Mouse (Mus musculus) MEL (cell line): ENCODE results near the gene Tmem120a. TPM values are rescaled to one million over a fixed set of nuclear protein-coding genes. Genes with fewer than 3 reads are reported as not detected.

Source experiments
- DNase-seq: peaks from one replicate; pipeline ENCODE4 v3.0.0; 2011; ENCODE audit warnings: low read depth, low spot score
- H3K27ac ChIP-seq: 2 replicates; pipeline ENCODE4 v1.5.1; 2012; ENCODE audit warnings: low read depth, mild to moderate bottlenecking, control low read depth, low read length, moderate library complexity; ENCODE audit not compliant: control insufficient read depth
- H3K27me3 ChIP-seq, 2 experiments: fragments of 150-350 bp in 1 of 2; sonication (generic) in 1 of 2; 2 replicates each; pipeline ENCODE4 v1.6.1; 2012; ENCODE audit warnings: low read length in 2 of 2, mild to moderate bottlenecking in 2 of 2, improper control_type of control experiment in 1 of 2, moderate library complexity in 1 of 2; ENCODE audit not compliant: insufficient read depth in 2 of 2, control insufficient read depth in 1 of 2
- H3K36me3 ChIP-seq, 2 experiments: 2 replicates each; pipeline ENCODE4 v1.6.1; 2012 to 2014; ENCODE audit warnings: low read length in 2 of 2, improper control_type of control experiment in 1 of 2, inconsistent platforms in 1 of 2, mild to moderate bottlenecking in 1 of 2; ENCODE audit not compliant: insufficient read depth in 2 of 2, control insufficient read depth in 1 of 2
- H3K4me1 ChIP-seq, 2 experiments: fragments of 150-350 bp in 1 of 2; sonication (generic) in 1 of 2; 2 replicates each; pipeline ENCODE4 v1.6.1; 2012; ENCODE audit warnings: low read length in 2 of 2, improper control_type of control experiment in 1 of 2, mild to moderate bottlenecking in 1 of 2; ENCODE audit not compliant: insufficient read depth in 2 of 2, control insufficient read depth in 1 of 2
- H3K4me3 ChIP-seq, 2 experiments: fragments of 150-350 bp in 1 of 2; sonication (generic) in 1 of 2; 2 replicates each; pipeline ENCODE4 v1.5.1; 2012; ENCODE audit warnings: low read depth in 2 of 2, low read length in 2 of 2, mild to moderate bottlenecking in 2 of 2, moderate library complexity in 2 of 2, control low read depth in 1 of 2, improper control_type of control experiment in 1 of 2; ENCODE audit not compliant: control insufficient read depth in 1 of 2, insufficient read depth in 1 of 2
- H3K79me2 ChIP-seq: 2 replicates; pipeline ENCODE4 v1.6.1; 2012; ENCODE audit warnings: mild to moderate bottlenecking, low read length, moderate library complexity; ENCODE audit not compliant: control insufficient read depth, poor library complexity, insufficient read depth
- H3K9ac ChIP-seq: 2 replicates; pipeline ENCODE4 v1.6.1; 2012; ENCODE audit warnings: low read depth, mild to moderate bottlenecking, control low read depth, low read length, moderate library complexity; ENCODE audit not compliant: control insufficient read depth, poor library complexity, severe bottlenecking
- H3K9me3 ChIP-seq: fragments of 150-350 bp; sonication (generic); replicated peaks from 2 replicates; pipeline ENCODE4 v1.6.1; 2012; ENCODE audit warnings: mild to moderate bottlenecking, low read length, improper control_type of control experiment, moderate library complexity; ENCODE audit not compliant: insufficient read depth
- BHLHE40 ChIP-seq: IDR thresholded peaks from 2 replicates; pipeline ENCODE4 v1.6.1; 2012; ENCODE audit warnings: low read depth, mild to moderate bottlenecking, inconsistent platforms, low read length, improper control_type of control experiment, borderline replicate concordance
- CHD1 ChIP-seq: IDR thresholded peaks from 2 replicates; pipeline ENCODE4 v1.6.1; 2012; ENCODE audit warnings: low read depth, mild to moderate bottlenecking, inconsistent platforms, low read length, improper control_type of control experiment
- CHD2 ChIP-seq: IDR thresholded peaks from 2 replicates; pipeline ENCODE4 v1.6.1; 2011; ENCODE audit warnings: low read length, improper control_type of control experiment
- CTCF ChIP-seq, 3 experiments: IDR thresholded peaks in 2 of 3; conservative IDR thresholded peaks in 1 of 3; 2 replicates each; pipeline ENCODE4 v1.5.1; 2011 to 2012; ENCODE audit warnings: low read length in 3 of 3, low read depth in 2 of 3, mild to moderate bottlenecking in 2 of 3, improper control_type of control experiment in 1 of 3, inconsistent platforms in 1 of 3, mixed read lengths in 1 of 3, moderate library complexity in 1 of 3; ENCODE audit not compliant: control insufficient read depth in 1 of 3, insufficient read depth in 1 of 3, poor library complexity in 1 of 3, severe bottlenecking in 1 of 3
- E2F4 ChIP-seq: IDR thresholded peaks from 2 replicates; pipeline ENCODE4 v1.6.1; 2011; ENCODE audit warnings: low read depth, low read length, improper control_type of control experiment, borderline replicate concordance
- ELF1 ChIP-seq: IDR thresholded peaks from 2 replicates; pipeline ENCODE4 v1.6.1; 2014; ENCODE audit warnings: low read depth, mild to moderate bottlenecking, inconsistent platforms, low read length, improper control_type of control experiment, moderate library complexity
- GATA1 ChIP-seq: IDR thresholded peaks from 2 replicates; pipeline ENCODE4 v1.6.1; 2011; ENCODE audit warnings: low read depth, low read length, improper control_type of control experiment
- HCFC1 ChIP-seq: IDR thresholded peaks from 2 replicates; pipeline ENCODE4 v1.6.1; 2012; ENCODE audit warnings: low read depth, mild to moderate bottlenecking, inconsistent platforms, low read length, improper control_type of control experiment, moderate library complexity
- JUND ChIP-seq: IDR thresholded peaks from 2 replicates; pipeline ENCODE4 v1.6.1; 2011; ENCODE audit warnings: low read depth, mild to moderate bottlenecking, improper control_type of control experiment, low read length
- MAFK ChIP-seq: IDR thresholded peaks from 2 replicates; pipeline ENCODE4 v1.6.1; 2011; ENCODE audit warnings: low read depth, mild to moderate bottlenecking, low read length, improper control_type of control experiment, borderline replicate concordance
- MAX ChIP-seq: IDR thresholded peaks from 2 replicates; pipeline ENCODE4 v1.6.1; 2011; ENCODE audit warnings: low read length, improper control_type of control experiment
- MEF2A ChIP-seq: IDR thresholded peaks from 2 replicates; pipeline ENCODE4 v1.6.1; 2014; ENCODE audit warnings: low read depth, mild to moderate bottlenecking, inconsistent platforms, low read length, improper control_type of control experiment; ENCODE audit not compliant: poor library complexity, insufficient replicate concordance, severe bottlenecking; ENCODE audit errors: extremely low read depth
- MXI1 ChIP-seq: IDR thresholded peaks from 2 replicates; pipeline ENCODE4 v1.6.1; 2011; ENCODE audit warnings: mild to moderate bottlenecking, low read depth, low read length, improper control_type of control experiment
- MYB ChIP-seq: IDR thresholded peaks from 2 replicates; pipeline ENCODE4 v1.6.1; 2011; ENCODE audit warnings: mild to moderate bottlenecking, low read depth, low read length, improper control_type of control experiment
- MYC ChIP-seq: IDR thresholded peaks from 2 replicates; pipeline ENCODE4 v1.6.1; 2011; ENCODE audit warnings: low read depth, mild to moderate bottlenecking, low read length, improper control_type of control experiment, moderate library complexity
- NELFE ChIP-seq: IDR thresholded peaks from 2 replicates; pipeline ENCODE4 v1.6.1; 2011; ENCODE audit warnings: low read depth, low read length, improper control_type of control experiment
- NRF1 ChIP-seq: IDR thresholded peaks from 2 replicates; pipeline ENCODE4 v1.6.1; 2014; ENCODE audit warnings: low read depth, mild to moderate bottlenecking, inconsistent platforms, low read length, improper control_type of control experiment, moderate library complexity; ENCODE audit not compliant: poor library complexity, insufficient read depth, severe bottlenecking
- POLR2A ChIP-seq, 2 experiments: IDR thresholded peaks; 2 replicates each; pipeline ENCODE4 v1.6.1; 2011 to 2012; ENCODE audit warnings: low read length in 2 of 2, mild to moderate bottlenecking in 2 of 2, control low read depth in 1 of 2, improper control_type of control experiment in 1 of 2, low read depth in 1 of 2, moderate library complexity in 1 of 2; ENCODE audit not compliant: control insufficient read depth in 1 of 2, insufficient read depth in 1 of 2, poor library complexity in 1 of 2
- POLR2AphosphoS2 ChIP-seq: IDR thresholded peaks from 2 replicates; pipeline ENCODE4 v1.6.1; 2011; ENCODE audit warnings: low read length, improper control_type of control experiment
- POLR2AphosphoS5 ChIP-seq: IDR thresholded peaks from 2 replicates; pipeline ENCODE4 v1.6.1; 2012; ENCODE audit warnings: low read depth, borderline replicate concordance, mild to moderate bottlenecking, inconsistent platforms, low read length, moderate library complexity, mixed read lengths
- RCOR1 ChIP-seq: IDR thresholded peaks from 2 replicates; pipeline ENCODE4 v1.6.1; 2012; ENCODE audit warnings: low read depth, mild to moderate bottlenecking, inconsistent platforms, low read length, improper control_type of control experiment
- SIN3A ChIP-seq: IDR thresholded peaks from 2 replicates; pipeline ENCODE4 v1.6.1; 2012; ENCODE audit warnings: low read length, improper control_type of control experiment, inconsistent platforms
- SMC3 ChIP-seq: IDR thresholded peaks from 2 replicates; pipeline ENCODE4 v1.6.1; 2011; ENCODE audit warnings: low read depth, low read length, improper control_type of control experiment
- TBP ChIP-seq: IDR thresholded peaks from 2 replicates; pipeline ENCODE4 v1.8.0; 2011; ENCODE audit warnings: low read depth, low read length, improper control_type of control experiment
- TCF12 ChIP-seq: IDR thresholded peaks from 2 replicates; pipeline ENCODE4 v1.6.1; 2014; ENCODE audit warnings: low read depth, mild to moderate bottlenecking, inconsistent platforms, low read length, improper control_type of control experiment, moderate library complexity
- USF1 ChIP-seq: IDR thresholded peaks from 2 replicates; pipeline ENCODE4 v1.6.1; 2014; ENCODE audit warnings: low read depth, mild to moderate bottlenecking, inconsistent platforms, low read length, improper control_type of control experiment, moderate library complexity
- USF2 ChIP-seq, 2 experiments: IDR thresholded peaks; 2 replicates each; pipeline ENCODE4 v1.6.1; 2011 to 2012; ENCODE audit warnings: improper control_type of control experiment in 2 of 2, low read length in 2 of 2, borderline replicate concordance in 1 of 2, inconsistent platforms in 1 of 2, low read depth in 1 of 2, mild to moderate bottlenecking in 1 of 2; ENCODE audit not compliant: insufficient read depth in 1 of 2
- ZMIZ1 ChIP-seq: IDR thresholded peaks from 2 replicates; pipeline ENCODE4 v1.6.1; 2012; ENCODE audit warnings: low read depth, mild to moderate bottlenecking, inconsistent platforms, low read length, improper control_type of control experiment, moderate library complexity
- polyA plus RNA-seq, 2 experiments: library from polyadenylated mRNA; stranded (reverse) in 1 of 2; unstranded in 1 of 2; fragments of >175 nt in 1 of 2; fragments of >200 nt in 1 of 2; gene quantifications; 2 replicates each; pipeline versions ENCODE4 v1.2.1 to v1.2.4; 2012; ENCODE audit warnings: low replicate concordance in 2 of 2, low read depth in 1 of 2; ENCODE audit not compliant: insufficient read length in 2 of 2, insufficient read depth in 1 of 2, missing spikeins in 1 of 2
- total RNA-seq: library from RNA; depleted of rRNA; stranded (reverse); fragments of 300-350 nt; gene quantifications from 2 replicates; pipeline ENCODE4 v1.2.3, GENCODE M21; 2012; rRNA removed

The Tmem120a gene
- total RNA-seq: 19.6 and 20.2 TPM in 2 replicates
- 10 to 100 TPM in 1 of 2 experiments, not detected in 1; 38.8 TPM for polyA plus RNA-seq

GRCm38 (mm10) chr5:135743741-135744609, at the start of gene Tmem120a:
Gene Tmem120a, minus strand, starts transcription at chr5:135744448.
- no peaks in the 10 kb centered on the region; the same call in 1 of the 2 replicates for H3K79me2 ChIP-seq
- peak within 1 kb of the TSS; percentile 18 for H3K27ac ChIP-seq
- no peaks in the 10 kb centered on the region for H3K9me3 ChIP-seq
- no peaks in the 10 kb centered on the region for H3K36me3 ChIP-seq
- peaks cover 3 to 7% of the 10 kb centered on the region in 2 experiments; a peak in 3 of 4 replicates for H3K4me1 ChIP-seq
- DNase-seq: peak; percentile 94
- H3K9ac ChIP-seq: peak within 1 kb of the TSS; percentile 64
- TF ChIP-seq POLR2A (IDR thresholded peaks at IDR 0.05; ENCODE audit: control insufficient read depth in 1 of 2, insufficient read depth in 1 of 2, low read depth in 1 of 2, low read length in 2 of 2, poor library complexity in 1 of 2): peak; percentile 68 to 85; a peak in 3 of 4 replicates
- TF ChIP-seq TCF12: peak; percentile 46; the same call in 1 of the 2 replicates
- TF ChIP-seq MEF2A: no peak
- TF ChIP-seq CHD1: no peak
- TF ChIP-seq MYB: no peak
- no peak for TF ChIP-seq POLR2AphosphoS5
- TF ChIP-seq MYC: peak; percentile 81
- TF ChIP-seq HCFC1: 0 out of 2 replicates have a peak, but pooled peaks have one; percentile 38
- TF ChIP-seq MAFK: no peak
- TF ChIP-seq TBP: peak; percentile 68; the same call in 1 of the 2 replicates
- no peak for TF ChIP-seq CTCF (IDR thresholded peaks at IDR 0.05 in 2 of 3, conservative IDR thresholded peaks at IDR 0.05 in 1 of 3; ENCODE audit: control insufficient read depth in 1 of 3, insufficient read depth in 1 of 3, low read depth in 2 of 3, low read length in 3 of 3, poor library complexity in 1 of 3, severe bottlenecking in 1 of 3)
- TF ChIP-seq MAX: peak; percentile 91
- peak; percentile 71 for TF ChIP-seq NELFE
- peak; percentile 80 for TF ChIP-seq ELF1
- TF ChIP-seq NRF1: peak; percentile 46; the same call in 1 of the 2 replicates
- peak; percentile 82; the same call in 1 of the 2 replicates for TF ChIP-seq MXI1
- TF ChIP-seq USF1: peak; percentile 25; the same call in 1 of the 2 replicates
- peak; percentile 64 for TF ChIP-seq SIN3A
- H3K27me3 ChIP-seq: no peaks in the 10 kb centered on the region
- peak within 1 kb of the TSS; percentile 74 to 87 for H3K4me3 ChIP-seq

GRCm38 (mm10) chr5:135782901-135783300, 38.7 kb upstream of the Tmem120a start:
- peaks cover 19 to 21% of the 10 kb centered on the region in 2 experiments for H3K36me3 ChIP-seq
- H3K27me3 ChIP-seq: no peaks in the 10 kb centered on the region
- peaks cover 37% of the 10 kb centered on the region for H3K79me2 ChIP-seq
- H3K4me1 ChIP-seq: peaks cover 0 to 14% of the 10 kb centered on the region in 2 experiments; a peak in 3 of 4 replicates
- no peak for DNase-seq
- no peak for TF ChIP-seq GATA1
- TF ChIP-seq HCFC1: no peak
- TF ChIP-seq MAX: no peak
- TF ChIP-seq E2F4: no peak
- no peak for TF ChIP-seq ZMIZ1
- TF ChIP-seq USF2 (IDR thresholded peaks at IDR 0.05; ENCODE audit: borderline replicate concordance in 1 of 2, insufficient read depth in 1 of 2, low read depth in 1 of 2, low read length in 2 of 2): no peak
- no peak for TF ChIP-seq NRF1
- no peak for TF ChIP-seq ELF1
- no peak for TF ChIP-seq MYC
- no peak for TF ChIP-seq RCOR1
- no peak for TF ChIP-seq JUND
- TF ChIP-seq POLR2A (IDR thresholded peaks at IDR 0.05; ENCODE audit: control insufficient read depth in 1 of 2, insufficient read depth in 1 of 2, low read depth in 1 of 2, low read length in 2 of 2, poor library complexity in 1 of 2): no peak; a peak in 1 of 4 replicates
- no peak for TF ChIP-seq CHD1
- no peak for TF ChIP-seq SMC3
- TF ChIP-seq CHD2: no peak
- TF ChIP-seq CTCF (IDR thresholded peaks at IDR 0.05 in 2 of 3, conservative IDR thresholded peaks at IDR 0.05 in 1 of 3; ENCODE audit: control insufficient read depth in 1 of 3, insufficient read depth in 1 of 3, low read depth in 2 of 3, low read length in 3 of 3, poor library complexity in 1 of 3, severe bottlenecking in 1 of 3): no peak
- TF ChIP-seq POLR2AphosphoS2: no peak
- TF ChIP-seq BHLHE40: no peak
- no peak overlapping the region for H3K27ac ChIP-seq
- H3K9me3 ChIP-seq: no peaks in the 10 kb centered on the region
- H3K9ac ChIP-seq: no peak overlapping the region
- H3K4me3 ChIP-seq: no peak overlapping the region
